Mouse (Mus musculus) adrenal gland, postnatal 0 days (tissue): ENCODE measurements around the gene E330014E10Rik. TPM values are rescaled to one million over a fixed set of nuclear protein-coding genes. Genes with fewer than 3 reads are reported as not detected.

ENCODE experiments used
- polyA plus RNA-seq: library from polyadenylated mRNA; unstranded; fragments of >200 nt; fragmentation: Nextera tagmentation; extraction: Ambion mirVana; gene quantifications from 2 replicates; pipeline ENCODE4 v1.2.1, GENCODE M21; 2015

Gene E330014E10Rik
- polyA plus RNA-seq = not detected in 2 replicates

GRCm38 (mm10) chr5:95775690-95776089, at the start of gene E330014E10Rik:
TSS of gene E330014E10Rik (plus strand) at chr5:95775990.

GRCm38 (mm10) chr5:95736073-95736472, 39.7 kb upstream of the E330014E10Rik start, which contains the start of gene Gm7978:
TSS of gene Gm7978 (minus strand) at chr5:95736173.

GRCm38 (mm10) chr5:95741714-95742113, 34.1 kb upstream of the E330014E10Rik start, which contains the start of gene Gm7982:
TSS of gene Gm7982 (plus strand) at chr5:95742014.

Other genes starting within 250 kb of the E330014E10Rik start
- gene Gm7971, start 181.1 kb upstream of the E330014E10Rik start, polyA plus RNA-seq = not detected in 2 replicates
- not detected in 2 replicates for gene Gm7978, start 39.8 kb upstream of the E330014E10Rik start, polyA plus RNA-seq
- gene Gm7982, start 34.0 kb upstream of the E330014E10Rik start, polyA plus RNA-seq = not detected in 2 replicates
- gene Cxcl13, start 181.0 kb downstream of the E330014E10Rik start, polyA plus RNA-seq = 2.1 and 2.9 TPM in 2 replicates